Mouse (Mus musculus): Measurements from ENCODE around the gene Maml2.

Gene Maml2

DNA sequence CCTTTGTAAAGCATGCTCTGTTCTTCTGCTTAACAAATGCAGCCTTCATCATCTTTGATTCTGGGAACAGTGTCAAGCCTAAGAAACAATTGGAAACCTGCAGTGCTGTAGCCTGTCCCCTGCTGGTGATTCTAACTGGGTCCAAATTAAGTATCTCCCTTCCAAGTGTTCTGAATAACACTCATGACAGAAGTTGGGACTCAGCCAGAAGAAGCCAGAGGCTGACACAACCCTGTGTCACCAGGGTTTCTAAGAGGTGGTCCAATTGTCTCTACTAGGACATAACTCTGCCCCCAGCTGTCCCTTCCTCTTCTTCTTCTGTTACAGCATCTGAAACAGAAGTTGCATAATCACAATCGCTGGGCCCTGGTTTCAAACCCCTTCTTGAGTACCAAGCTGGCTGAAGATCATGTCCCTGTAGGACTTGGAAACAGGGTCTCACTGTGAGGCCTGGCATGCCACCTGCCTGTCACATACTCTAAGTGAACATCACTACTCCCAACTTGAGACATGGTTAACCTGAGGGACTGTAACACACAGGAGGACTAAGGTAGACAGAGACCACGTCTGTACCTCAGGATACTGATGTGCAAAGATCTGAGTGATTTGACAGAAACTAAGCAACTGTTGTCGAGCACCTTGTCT lies 373.5 kb downstream of the Maml2 start:
- in situ Hi-C loops (cut with MboI; ENCODE audit: low pct_unique_long_range_greater_than_20kb in 1 of 2, low sequenced_read_pairs in 2 of 2, unreplicated experiment in 1 of 2): no loop called here

DNA sequence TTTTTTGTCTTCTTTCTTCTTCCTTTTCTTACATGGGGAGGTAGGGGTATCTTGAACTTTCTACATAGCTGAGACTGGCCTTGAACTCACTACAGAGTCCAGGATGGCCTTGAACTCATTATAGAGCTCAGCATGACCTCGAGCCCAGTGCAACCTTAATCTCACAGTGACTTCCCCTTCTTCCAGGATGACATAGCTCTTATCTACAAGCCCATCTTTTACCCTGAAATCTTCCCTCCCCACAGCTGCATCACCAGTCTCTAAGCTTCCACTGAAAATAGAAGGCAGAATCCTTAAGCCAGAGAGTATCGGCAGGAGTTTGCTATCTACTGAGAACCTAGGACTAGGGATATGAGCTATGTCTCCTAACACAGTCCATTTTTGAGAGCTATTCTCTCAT lies 375.5 kb downstream of the Maml2 start:
- in situ Hi-C loops (cut with MboI; ENCODE audit: low pct_unique_long_range_greater_than_20kb in 1 of 2, low sequenced_read_pairs in 2 of 2, unreplicated experiment in 1 of 2): no loop called here

DNA sequence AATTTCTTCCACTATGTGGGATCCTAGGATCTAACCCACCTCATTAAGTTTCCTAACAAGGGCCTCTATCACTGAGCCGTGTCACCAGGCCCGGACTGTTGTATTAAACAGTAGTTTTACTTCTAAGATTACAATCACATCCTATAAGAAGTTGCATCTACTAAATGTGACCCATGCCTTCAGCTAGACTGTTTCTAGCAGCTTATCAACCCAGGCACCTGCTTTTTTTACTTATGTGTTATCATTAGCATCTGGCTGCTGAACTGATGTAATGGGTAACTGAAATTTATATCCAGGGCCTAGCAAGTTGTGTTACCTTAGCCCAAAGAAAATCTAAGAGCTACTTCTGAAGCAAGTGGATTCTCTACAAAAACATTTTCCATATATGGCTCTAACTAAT lies 380.3 kb downstream of the Maml2 start:
- in situ Hi-C loops (cut with MboI; ENCODE audit: low pct_unique_long_range_greater_than_20kb in 1 of 2, low sequenced_read_pairs in 2 of 2, unreplicated experiment in 1 of 2): no loop called here

DNA sequence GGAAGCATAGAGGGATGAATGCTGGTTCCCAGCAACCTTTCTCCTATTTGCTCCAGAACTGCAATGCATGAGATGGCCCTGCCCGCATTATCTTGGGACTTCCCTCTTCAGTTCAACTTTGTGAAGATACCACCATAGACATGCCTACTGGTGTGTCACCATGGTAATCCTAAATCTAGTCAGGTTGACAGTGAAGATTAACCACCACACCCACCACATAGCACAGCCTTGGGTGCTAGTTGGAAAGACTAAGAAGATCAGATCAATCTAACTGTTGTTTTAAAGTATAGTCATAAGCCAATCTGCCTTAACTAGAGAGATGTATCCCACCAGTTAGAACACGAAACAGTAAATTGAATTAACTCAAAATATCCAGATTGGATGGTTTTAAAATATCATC lies 381.9 kb downstream of the Maml2 start:
- in situ Hi-C loops (cut with MboI; ENCODE audit: low pct_unique_long_range_greater_than_20kb in 1 of 2, low sequenced_read_pairs in 2 of 2, unreplicated experiment in 1 of 2): no loop called here

DNA sequence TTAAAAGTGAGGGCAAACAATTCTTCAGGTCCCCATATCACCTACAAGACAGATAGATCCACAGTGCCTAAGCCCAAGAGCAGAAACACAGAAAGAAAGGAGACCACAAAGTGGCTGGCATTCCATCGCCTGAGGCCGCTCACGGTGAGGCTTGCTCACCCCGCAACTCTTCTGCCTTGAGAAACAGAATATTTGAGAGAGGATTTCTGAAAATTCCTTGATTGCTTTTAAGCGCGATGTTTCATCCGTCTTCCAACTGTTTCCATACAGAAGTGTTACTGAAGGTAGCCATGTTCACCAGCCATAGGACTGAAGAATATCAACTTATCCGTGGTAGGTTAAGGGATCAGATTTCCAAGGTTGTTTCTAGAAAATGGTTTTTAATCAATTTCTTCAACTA lies 383.4 kb downstream of the Maml2 start:
- in situ Hi-C loops (cut with MboI; ENCODE audit: low pct_unique_long_range_greater_than_20kb in 1 of 2, low sequenced_read_pairs in 2 of 2, unreplicated experiment in 1 of 2): no loop called here

DNA sequence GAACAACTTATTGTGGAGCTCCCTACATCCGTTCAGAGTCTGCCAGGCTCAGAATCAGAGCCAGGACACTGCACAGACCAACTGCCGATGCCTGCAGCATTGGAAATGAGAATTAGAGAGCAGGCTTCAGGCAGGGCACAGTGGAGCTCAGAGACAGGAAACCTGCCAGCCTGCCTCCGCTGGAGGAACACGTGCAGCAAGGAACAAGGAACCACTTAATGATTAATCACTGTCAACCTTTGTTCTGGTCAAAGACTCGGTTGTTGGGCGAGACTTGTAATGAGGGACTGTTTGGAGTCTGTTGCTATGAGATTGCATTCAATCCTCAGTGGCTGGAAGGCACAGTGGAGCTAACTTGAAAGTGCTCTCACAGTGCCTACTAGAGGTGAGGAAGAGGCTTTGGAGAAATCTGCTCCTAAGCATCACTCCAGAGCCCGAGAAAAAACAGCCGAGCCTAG lies 383.9 kb downstream of the Maml2 start:
- in situ Hi-C loops (cut with MboI; ENCODE audit: low pct_unique_long_range_greater_than_20kb in 1 of 2, low sequenced_read_pairs in 2 of 2, unreplicated experiment in 1 of 2): no loop called here

DNA sequence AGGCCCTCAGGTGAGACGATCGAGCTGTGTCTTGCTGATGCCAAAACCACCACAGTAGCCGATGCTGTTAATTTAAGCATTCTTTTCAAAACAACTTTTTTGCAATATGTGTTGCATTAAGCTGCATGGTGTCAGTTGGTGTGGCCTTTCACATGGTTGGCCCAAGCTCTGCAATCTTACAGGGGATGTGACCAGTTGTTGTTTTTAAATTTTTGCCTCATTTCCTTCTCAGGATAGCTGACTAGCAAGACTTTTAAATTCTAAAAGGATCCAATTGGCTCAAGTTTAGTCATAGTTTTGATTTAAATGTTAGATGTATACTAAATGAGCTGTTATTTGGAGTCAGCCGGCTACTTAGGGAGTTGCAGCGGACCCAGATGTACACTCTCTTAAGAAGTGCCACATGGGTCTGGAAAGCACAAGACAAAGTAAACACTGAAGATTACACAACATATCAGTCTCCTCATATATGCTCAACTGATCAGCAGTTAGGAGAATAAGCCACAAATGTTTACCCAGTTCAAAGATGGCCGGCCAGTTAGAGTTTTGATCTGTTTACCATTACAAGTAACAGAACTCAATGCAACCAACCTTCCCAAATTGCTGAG lies 386.7 kb downstream of the Maml2 start:
- in situ Hi-C loops (cut with MboI; ENCODE audit: low pct_unique_long_range_greater_than_20kb in 1 of 2, low sequenced_read_pairs in 2 of 2, unreplicated experiment in 1 of 2): no loop called here

DNA sequence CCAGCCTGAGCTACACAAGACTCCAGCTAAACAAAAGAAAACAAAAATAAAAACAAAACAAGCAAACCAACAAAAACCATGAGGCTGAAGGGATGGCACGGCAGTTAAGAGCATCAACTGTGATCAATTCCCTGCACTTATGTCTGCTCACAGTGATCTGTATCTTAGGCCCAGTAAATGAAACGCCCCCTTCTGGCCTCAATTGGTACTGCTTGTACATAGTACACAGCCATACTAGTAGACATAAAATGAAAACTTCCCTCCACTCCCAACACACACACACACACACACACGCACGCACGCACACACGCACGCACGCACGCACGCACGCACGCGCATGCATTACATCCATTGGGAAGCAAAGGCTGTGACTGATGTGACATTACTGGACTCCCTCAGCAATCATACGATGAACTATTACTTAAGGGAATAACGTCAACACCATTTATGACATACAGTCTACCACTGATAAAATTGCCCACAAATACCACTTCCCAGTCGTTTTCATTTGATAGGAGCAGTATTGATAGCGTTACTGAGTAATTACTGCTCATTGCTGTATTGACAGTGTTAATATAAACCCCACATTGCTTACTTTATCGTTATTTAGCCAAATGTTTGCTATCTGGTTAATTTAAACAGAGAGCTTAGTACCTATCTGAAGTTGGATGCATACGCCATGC lies 389.4 kb downstream of the Maml2 start:
- in situ Hi-C loops (cut with MboI; ENCODE audit: low pct_unique_long_range_greater_than_20kb in 1 of 2, low sequenced_read_pairs in 2 of 2, unreplicated experiment in 1 of 2): no loop called here

DNA sequence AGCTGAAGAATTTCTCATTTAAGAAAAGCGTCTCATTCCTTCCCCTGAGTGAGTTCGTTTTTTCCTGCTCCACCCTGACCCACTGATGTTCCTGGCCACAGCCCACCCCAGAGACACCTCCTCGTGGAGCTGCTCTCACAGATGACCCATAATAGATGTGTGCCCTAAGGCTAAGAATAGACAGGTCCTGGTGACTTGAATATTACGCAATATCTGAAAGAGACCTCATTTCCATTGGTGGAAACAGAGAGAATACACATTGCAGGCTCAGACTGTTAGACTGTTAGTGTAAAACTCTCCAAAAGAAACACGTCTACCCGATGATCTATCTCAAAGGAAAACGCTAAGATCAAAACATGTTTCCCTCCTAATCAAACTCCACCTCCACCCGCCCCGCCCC lies 391.2 kb downstream of the Maml2 start:
- in situ Hi-C loops (cut with MboI; ENCODE audit: low pct_unique_long_range_greater_than_20kb in 1 of 2, low sequenced_read_pairs in 2 of 2, unreplicated experiment in 1 of 2): no loop called here

DNA sequence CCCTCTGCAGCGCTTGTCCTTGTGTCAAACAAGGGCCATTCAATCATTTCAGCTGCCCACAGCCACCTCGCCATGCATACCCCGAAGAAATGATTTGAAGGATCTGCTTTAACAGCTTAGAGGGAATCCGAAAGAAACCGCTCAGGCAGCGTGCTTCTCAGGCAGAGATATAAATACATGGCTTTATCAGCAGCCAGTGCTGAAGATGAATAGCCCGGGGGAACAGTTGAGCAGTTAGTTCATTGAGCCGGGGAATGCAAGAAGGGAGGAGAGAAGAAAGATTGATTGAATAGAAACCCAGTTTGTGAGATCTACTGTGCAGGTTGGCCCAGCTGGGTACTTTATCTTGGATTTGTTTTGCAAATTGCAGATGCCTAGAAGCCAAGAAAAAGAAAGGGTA lies 392.6 kb downstream of the Maml2 start:
- in situ Hi-C loops (cut with MboI; ENCODE audit: low pct_unique_long_range_greater_than_20kb in 1 of 2, low sequenced_read_pairs in 2 of 2, unreplicated experiment in 1 of 2): no loop called here

DNA sequence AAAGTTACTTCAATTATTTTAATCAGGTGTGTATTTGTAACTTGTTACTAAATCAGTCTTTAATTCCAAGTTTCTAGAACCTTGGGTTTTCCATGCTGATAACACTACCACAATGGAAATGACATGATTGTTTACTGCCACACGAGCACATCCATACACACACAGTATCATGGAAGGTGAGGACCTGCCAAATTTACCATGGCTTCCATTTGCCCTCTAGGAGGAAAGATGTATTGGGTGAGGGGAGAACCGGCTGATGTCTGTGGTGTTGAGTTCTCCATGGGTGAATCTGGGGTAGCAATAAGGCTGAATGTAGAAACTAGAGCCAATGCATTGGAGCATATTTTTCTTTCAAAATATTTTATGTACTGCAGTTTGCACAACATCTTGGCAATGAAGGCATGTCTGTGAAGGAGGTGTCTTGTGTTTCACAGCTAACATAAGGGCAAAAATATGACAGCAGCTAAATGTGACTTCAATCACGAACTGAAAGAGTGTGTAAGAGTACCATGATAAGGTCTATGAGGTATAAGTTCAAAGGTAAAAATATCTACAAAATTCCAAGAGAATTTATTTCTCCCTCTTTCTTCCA lies 396.0 kb downstream of the Maml2 start:
- in situ Hi-C loops (cut with MboI; ENCODE audit: low pct_unique_long_range_greater_than_20kb in 1 of 2, low sequenced_read_pairs in 2 of 2, unreplicated experiment in 1 of 2): no loop called here

DNA sequence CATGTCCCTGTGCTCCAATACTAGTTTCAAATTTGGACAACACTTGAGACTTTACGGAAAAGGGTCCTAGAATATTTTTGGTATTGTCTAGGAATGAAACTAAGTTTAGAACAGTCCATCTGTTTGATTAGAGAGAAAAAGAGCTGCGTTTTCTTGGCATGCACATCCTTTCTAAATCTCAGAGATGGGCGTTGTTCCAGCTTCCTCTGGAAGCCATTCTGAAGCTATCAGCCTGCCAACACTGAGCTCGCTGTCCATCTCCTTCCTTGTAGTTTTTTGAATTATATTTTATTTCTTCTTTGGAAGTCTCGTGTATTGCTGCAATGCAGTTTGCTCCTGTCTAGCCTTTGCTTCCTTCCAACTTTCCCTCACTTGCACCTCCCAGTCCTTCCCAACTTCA lies 396.5 kb downstream of the Maml2 start:
- in situ Hi-C loops (cut with MboI; ENCODE audit: low pct_unique_long_range_greater_than_20kb in 1 of 2, low sequenced_read_pairs in 2 of 2, unreplicated experiment in 1 of 2): no loop called here

DNA sequence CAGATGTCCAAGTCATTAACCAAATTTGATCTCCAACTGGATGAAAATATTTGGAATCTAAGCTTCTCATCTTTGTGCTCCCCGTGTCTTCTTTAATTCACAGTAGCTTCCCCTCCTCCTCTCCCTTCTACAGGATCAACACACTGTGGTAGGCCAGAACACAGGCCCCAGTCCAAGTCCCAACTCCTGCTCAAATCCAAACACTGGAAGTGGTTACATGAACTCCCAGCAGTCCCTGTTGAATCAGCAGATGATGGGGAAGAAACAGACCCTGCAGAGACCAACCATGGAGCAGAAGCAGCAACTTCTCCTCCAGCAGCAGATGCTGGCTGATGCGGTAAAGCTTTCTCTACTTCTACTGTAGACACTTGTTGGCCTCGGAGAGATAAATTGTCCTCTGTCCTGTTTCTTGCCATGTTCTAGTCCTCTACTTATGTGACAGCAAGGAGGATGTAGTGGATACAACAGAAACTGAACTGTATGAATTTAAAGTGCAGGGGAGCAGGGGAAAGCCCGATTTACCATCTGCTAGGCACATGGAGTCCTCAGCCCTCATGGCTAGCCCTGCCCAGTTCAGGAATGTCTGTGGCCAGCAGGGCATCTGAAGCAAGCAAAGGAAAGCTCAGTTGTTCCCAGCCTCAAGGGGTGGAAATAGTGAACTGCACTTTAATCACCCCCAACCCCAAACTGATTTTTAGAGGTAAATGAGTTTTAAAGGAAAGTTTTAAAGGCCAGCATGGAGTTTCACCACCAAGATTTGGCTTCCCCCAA lies 399.5 kb downstream of the Maml2 start:
- in situ Hi-C loops (cut with MboI; ENCODE audit: low pct_unique_long_range_greater_than_20kb in 1 of 2, low sequenced_read_pairs in 2 of 2, unreplicated experiment in 1 of 2): no loop called here

DNA sequence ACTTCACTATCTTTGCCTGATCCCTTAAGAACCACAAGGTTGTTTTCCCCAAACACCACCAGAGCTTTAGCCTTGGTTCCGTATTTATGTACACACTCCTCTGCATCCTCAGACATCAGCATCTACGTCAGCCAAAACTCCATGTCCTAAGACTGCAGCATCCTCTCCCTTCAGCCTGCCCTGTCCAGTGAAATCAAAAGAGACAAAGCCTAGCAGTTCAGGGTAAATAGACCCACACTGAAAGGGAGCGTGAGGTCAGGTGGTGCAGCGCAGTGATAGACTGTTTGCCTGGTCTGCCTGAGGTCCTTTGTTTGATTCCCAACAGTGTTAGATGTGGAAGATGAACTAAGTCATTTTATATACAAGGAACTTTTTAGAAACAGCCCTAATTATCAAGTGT lies 400.1 kb downstream of the Maml2 start:
- in situ Hi-C loops (cut with MboI; ENCODE audit: low pct_unique_long_range_greater_than_20kb in 1 of 2, low sequenced_read_pairs in 2 of 2, unreplicated experiment in 1 of 2): no loop called here

DNA sequence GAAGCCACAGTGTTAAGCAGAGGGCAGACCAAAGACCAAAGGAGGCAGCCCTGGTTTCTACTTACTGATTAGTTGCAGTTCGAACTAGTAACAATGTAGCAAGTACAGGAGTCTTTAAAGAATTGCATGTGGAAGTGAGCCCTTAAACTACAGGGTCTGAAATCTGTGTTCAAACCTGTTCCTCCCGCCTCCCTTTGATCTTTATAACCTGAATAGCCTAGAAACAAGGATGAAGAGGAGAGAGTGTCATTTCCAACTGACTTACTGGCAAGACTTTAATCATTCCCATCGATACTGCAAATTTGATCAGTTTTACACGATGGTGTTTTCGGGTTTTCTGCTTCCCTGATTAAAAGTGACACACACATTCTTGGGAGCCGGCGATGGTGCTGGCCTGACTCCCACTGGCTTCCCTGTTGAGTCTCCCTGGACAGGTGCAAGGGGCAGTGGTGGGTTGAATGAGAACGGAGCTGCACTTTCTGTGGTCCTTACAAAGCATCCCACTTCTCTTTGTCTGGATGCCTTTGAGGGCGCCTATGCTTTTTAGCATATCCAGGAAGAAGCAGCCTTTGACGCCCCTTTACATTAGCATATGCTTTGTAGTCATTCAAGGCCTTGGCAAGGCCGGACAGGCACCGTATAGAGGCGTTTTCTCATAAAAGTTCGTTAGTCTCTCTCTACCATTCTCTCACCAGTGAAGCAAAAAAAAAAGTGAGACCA lies 401.5 kb downstream of the Maml2 start:
- in situ Hi-C loops (cut with MboI; ENCODE audit: low pct_unique_long_range_greater_than_20kb in 1 of 2, low sequenced_read_pairs in 2 of 2, unreplicated experiment in 1 of 2): no loop called here

DNA sequence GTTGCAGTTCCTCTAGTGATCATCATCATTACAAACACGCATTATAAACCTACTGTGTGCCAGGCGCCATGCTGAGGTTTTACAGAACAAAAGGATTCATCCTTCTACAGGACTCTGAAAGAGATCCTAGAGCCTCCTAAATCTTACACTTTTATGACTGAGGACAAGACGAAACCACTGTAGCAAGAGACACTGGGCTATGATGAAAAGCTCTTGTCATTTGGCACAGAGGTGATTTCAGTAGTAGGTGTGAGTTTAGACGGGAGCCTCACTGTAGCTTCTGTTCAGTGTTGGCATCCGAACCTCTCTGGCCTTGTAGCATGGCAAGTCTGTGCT lies 402.0 kb downstream of the Maml2 start:
- in situ Hi-C loops (cut with MboI; ENCODE audit: low pct_unique_long_range_greater_than_20kb in 1 of 2, low sequenced_read_pairs in 2 of 2, unreplicated experiment in 1 of 2): no loop called here

DNA sequence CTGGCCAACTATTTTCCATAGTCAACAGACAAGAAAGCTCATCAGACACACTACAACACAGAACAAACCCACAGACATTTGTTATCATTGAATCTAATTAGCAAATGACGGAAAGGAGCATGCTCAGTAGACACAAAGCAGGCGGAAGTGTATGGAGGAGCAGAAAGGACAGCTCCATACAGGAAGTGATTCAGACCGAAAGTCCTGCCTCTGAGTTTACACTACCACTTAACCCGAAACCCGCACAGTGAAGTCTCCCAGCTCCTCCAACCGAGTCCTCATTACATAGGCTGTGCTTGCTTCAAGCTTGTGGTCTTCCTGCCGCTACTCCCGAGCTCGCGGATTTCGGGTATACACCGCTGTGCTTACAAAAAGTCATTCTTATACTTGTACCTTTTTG lies 404.0 kb downstream of the Maml2 start:
- in situ Hi-C loops (cut with MboI; ENCODE audit: low pct_unique_long_range_greater_than_20kb in 1 of 2, low sequenced_read_pairs in 2 of 2, unreplicated experiment in 1 of 2): no loop called here

DNA sequence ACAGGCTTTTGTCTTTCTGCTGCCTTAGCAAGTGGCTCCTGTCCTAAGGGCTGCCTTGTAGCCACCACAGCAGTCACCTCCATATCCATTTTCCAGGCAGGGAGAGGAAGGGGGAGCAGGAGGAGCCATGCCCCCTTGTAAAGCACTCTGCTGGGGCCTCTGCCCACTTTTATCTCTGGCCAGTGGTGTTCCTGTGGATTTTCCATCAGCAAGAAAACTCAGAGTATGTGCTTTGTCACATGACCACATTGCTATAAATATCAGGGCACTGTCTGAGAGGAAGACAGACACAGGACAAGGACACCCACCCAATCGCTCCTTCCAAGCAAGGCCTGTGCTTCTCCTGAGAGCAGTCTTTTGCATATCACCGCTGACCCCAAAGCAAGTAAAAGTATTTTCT lies 405.3 kb downstream of the Maml2 start:
- in situ Hi-C loops (cut with MboI; ENCODE audit: low pct_unique_long_range_greater_than_20kb in 1 of 2, low sequenced_read_pairs in 2 of 2, unreplicated experiment in 1 of 2): no loop called here

DNA sequence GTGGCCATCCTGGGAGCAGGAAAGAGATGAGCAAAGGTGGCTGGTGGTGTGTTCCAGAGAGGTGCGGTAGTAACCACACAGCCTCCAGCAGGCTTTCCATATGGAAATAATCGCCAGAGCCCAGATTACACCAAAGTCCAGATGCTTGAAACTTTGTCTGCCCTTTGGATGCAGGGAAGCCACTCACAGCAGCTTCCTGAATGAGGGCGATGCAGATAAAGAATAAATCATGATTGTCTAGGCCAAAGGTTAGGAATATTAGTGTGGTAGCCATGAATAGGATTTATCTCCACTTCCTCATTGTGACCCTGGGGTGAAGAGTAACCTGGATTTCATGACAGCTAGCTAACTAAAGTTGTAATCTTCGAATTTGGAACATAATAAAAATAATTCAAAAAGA lies 407.2 kb downstream of the Maml2 start:
- in situ Hi-C loops (cut with MboI; ENCODE audit: low pct_unique_long_range_greater_than_20kb in 1 of 2, low sequenced_read_pairs in 2 of 2, unreplicated experiment in 1 of 2): no loop called here
